Mouse (Mus musculus): ENCODE measurements around the gene Gm20388.

GRCm38 (mm10) chr8:122639521-122640248 is 2729.0 kb downstream of the Gm20388 start:
- TF ChIP-seq POLR2A (IDR thresholded peaks at IDR 0.05; ENCODE audit: borderline replicate concordance, extremely low read depth, insufficient read depth, insufficient read length, poor library complexity, severe bottlenecking) (no peak), CTCF (IDR thresholded peaks at IDR 0.05; ENCODE audit: borderline replicate concordance, extremely low read depth, insufficient read depth, insufficient read length) (no peak)

Data from brain, embryonic 14.5 days (tissue).